Mouse (Mus musculus) hindbrain, postnatal 0 days (tissue): Measurements from ENCODE around the gene Ptpn14. TPM values are rescaled to one million over a fixed set of nuclear protein-coding genes. Genes with fewer than 3 reads are reported as not detected.

Source experiments
- ATAC-seq: fragments of 200-750 bp; cut with Nextera tagmentation; 2 replicates; pipeline ENCODE4 v1.8.0; 2017; ENCODE audit warnings: mild to moderate bottlenecking, moderate TSS enrichment, moderate library complexity
- DNase-seq: peaks from one replicate; pipeline ENCODE4 v3.0.0-alpha.2; 2015; ENCODE audit warnings: low spot score
- H3K27ac ChIP-seq: fragments of 300-500 bp; sonication (generic); 2 replicates; pipeline ENCODE4 v1.5.1; 2014; ENCODE audit warnings: mild to moderate bottlenecking
- H3K27me3 ChIP-seq: fragments of 300-500 bp; sonication (generic); 2 replicates; pipeline ENCODE4 v1.6.1; 2014; ENCODE audit warnings: low read length, mixed read lengths; ENCODE audit not compliant: insufficient read depth
- H3K36me3 ChIP-seq: fragments of 300-500 bp; sonication (generic); 2 replicates; pipeline ENCODE4 v1.6.1; 2014; ENCODE audit warnings: low read length, mixed read lengths; ENCODE audit not compliant: insufficient read depth
- H3K4me1 ChIP-seq: fragments of 300-500 bp; sonication (generic); 2 replicates; pipeline ENCODE4 v1.6.1; 2014; ENCODE audit warnings: antibody characterized with exemption, low read length, mixed read lengths; ENCODE audit not compliant: insufficient read depth
- H3K4me2 ChIP-seq: fragments of 300-500 bp; sonication (generic); 2 replicates; pipeline ENCODE4 v1.6.1; 2014; ENCODE audit warnings: low read depth, mild to moderate bottlenecking, low read length, moderate library complexity, mixed read lengths
- H3K4me3 ChIP-seq: fragments of 300-500 bp; sonication (generic); 2 replicates; pipeline ENCODE4 v1.5.1; 2014; ENCODE audit warnings: low read length
- H3K9ac ChIP-seq: fragments of 300-500 bp; sonication (generic); replicated peaks from 2 replicates; pipeline ENCODE4 v1.6.1; 2014; ENCODE audit warnings: mild to moderate bottlenecking, low read length, moderate library complexity, mixed read lengths
- H3K9me3 ChIP-seq: fragments of 300-500 bp; sonication (generic); 2 replicates; pipeline ENCODE4 v1.6.1; 2016; ENCODE audit warnings: low read length, mixed read lengths
- CTCF ChIP-seq: IDR thresholded peaks from 2 replicates; pipeline ENCODE4 v1.5.1; 2016; ENCODE audit warnings: antibody characterized with exemption, control low read depth, low read depth
- WGBS: fragments of 180-500 bp; shearing (Covaris S2); extraction: QIAGEN DNeasy Blood & Tissue Kit; methylation state at CpG from one replicate; pipeline ENCODE4 v1.1.7; 2014; 5-methylcytosine and 5-hydroxymethylcytosine counted together
- polyA plus RNA-seq: library from polyadenylated mRNA; unstranded; fragments of >200 nt; fragmentation: Nextera tagmentation; extraction: Ambion mirVana; gene quantifications from 2 replicates; pipeline ENCODE4 v1.2.1, GENCODE M21; 2015
- total RNA-seq: library from RNA; depleted of rRNA; stranded (reverse); fragments of >200 nt; gene quantifications from 2 replicates; pipeline ENCODE4 v1.2.3, GENCODE M21; 2014

Ptpn14 gene
- total and polyA plus RNA-seq, 2 experiments from 2014 or later: 1.4 to 8.2 TPM

- no peaks in the 10 kb centered on the region for H3K9me3 ChIP-seq
- H3K4me1 ChIP-seq: no peaks in the 10 kb centered on the region; the same call in 1 of the 2 replicates
- H3K4me2 ChIP-seq: peak overlapping the region; percentile 97
- H3K36me3 ChIP-seq: no peaks in the 10 kb centered on the region
- WGBS: 14% methylated on average over 17 of the region's 17 CpGs
- no peak overlapping the region for H3K27ac ChIP-seq
- H3K9ac ChIP-seq: peak overlapping the region; percentile 51; the same call in 1 of the 2 replicates
- H3K4me3 ChIP-seq: peak overlapping the region; percentile 61
- peaks cover 9% of the 10 kb centered on the region; the same call in 1 of the 2 replicates for H3K27me3 ChIP-seq
- DNase-seq (no peak), ATAC-seq (no peak)
- TF ChIP-seq CTCF: no peak
These were observed 1.2 kb downstream of the Ptpn14 start for GRCm38 (mm10) chr1:189729141-189729815.

GRCm38 (mm10) chr1:189731697-189732096 lies 3.6 kb downstream of the Ptpn14 start:
- no peak overlapping the region for H3K4me3 ChIP-seq
- peak; percentile 62; the same call in 1 of the 2 replicates for ATAC-seq
- 61% methylated on average over 10 of the region's 10 CpGs for WGBS

GRCm38 (mm10) chr1:189732156-189732555 lies 4.1 kb downstream of the Ptpn14 start:
- H3K4me1 ChIP-seq: no peaks in the 10 kb centered on the region; the same call in 1 of the 2 replicates
- H3K4me2 ChIP-seq: no peak overlapping the region
- H3K4me3 ChIP-seq: no peak overlapping the region
- ATAC-seq (no peak), DNase-seq (no peak)
- H3K27me3 ChIP-seq: peaks cover 6% of the 10 kb centered on the region; the same call in 1 of the 2 replicates
- no peak overlapping the region for H3K27ac ChIP-seq
- WGBS: 73% methylated on average over 8 of the region's 8 CpGs
- H3K36me3 ChIP-seq: no peaks in the 10 kb centered on the region
- H3K9ac ChIP-seq: no peak overlapping the region
- TF ChIP-seq CTCF: no peak
- no peaks in the 10 kb centered on the region for H3K9me3 ChIP-seq

More at GRCm38 (mm10) chr1:189731697-189732096, 3.6 kb downstream of the Ptpn14 start:
- no peak for DNase-seq
- Histone ChIP-seq H3K9ac (no peak overlapping the region), H3K27me3 (peaks cover 6% of the 10 kb centered on the region; the same call in 1 of the 2 replicates), H3K4me1 (no peaks in the 10 kb centered on the region; the same call in 1 of the 2 replicates), H3K27ac (no peak overlapping the region), H3K9me3 (no peaks in the 10 kb centered on the region), H3K4me2 (no peak overlapping the region), H3K36me3 (no peaks in the 10 kb centered on the region)
- no peak for TF ChIP-seq CTCF

- Histone ChIP-seq H3K4me3 (no peak overlapping the region), H3K36me3 (no peaks in the 10 kb centered on the region), H3K27me3 (no peaks in the 10 kb centered on the region), H3K4me2 (no peak overlapping the region), H3K4me1 (no peaks in the 10 kb centered on the region), H3K9me3 (no peaks in the 10 kb centered on the region), H3K27ac (no peak overlapping the region), H3K9ac (no peak overlapping the region)
- DNase-seq: no peak
- 92% methylated on average over 7 of the region's 7 CpGs for WGBS
- no peak for TF ChIP-seq CTCF
- no peak for ATAC-seq
These were observed 12.0 kb downstream of the Ptpn14 start for GRCm38 (mm10) chr1:189740075-189740474.

GRCm38 (mm10) chr1:189742041-189742440 lies 14.0 kb downstream of the Ptpn14 start:
- H3K4me3 ChIP-seq: no peak overlapping the region
- H3K4me1 ChIP-seq: no peaks in the 10 kb centered on the region
- no peak overlapping the region for H3K27ac ChIP-seq
- 86% methylated on average over 5 of the region's 5 CpGs for WGBS
- H3K4me2 ChIP-seq: no peak overlapping the region
- no peaks in the 10 kb centered on the region for H3K36me3 ChIP-seq
- no peak overlapping the region for H3K9ac ChIP-seq
- no peak for TF ChIP-seq CTCF
- ATAC-seq (no peak), DNase-seq (no peak)
- H3K27me3 ChIP-seq: no peaks in the 10 kb centered on the region
- no peaks in the 10 kb centered on the region for H3K9me3 ChIP-seq

GRCm38 (mm10) chr1:189743136-189743535 lies 15.1 kb downstream of the Ptpn14 start:
- WGBS: 74% methylated on average over 5 of the region's 5 CpGs

More at GRCm38 (mm10) chr1:189743136-189743535, 15.1 kb downstream of the Ptpn14 start:
- H3K4me1 ChIP-seq: no peaks in the 10 kb centered on the region
- no peaks in the 10 kb centered on the region for H3K36me3 ChIP-seq
- H3K4me3 ChIP-seq: no peak overlapping the region
- no peak overlapping the region for H3K27ac ChIP-seq
- TF ChIP-seq CTCF: no peak
- no peak for DNase-seq
- H3K4me2 ChIP-seq: no peak overlapping the region
- no peaks in the 10 kb centered on the region for H3K9me3 ChIP-seq
- H3K27me3 ChIP-seq: no peaks in the 10 kb centered on the region
- H3K9ac ChIP-seq: no peak overlapping the region
- 0 out of 2 replicates have a peak, but pooled peaks have one; percentile 24 for ATAC-seq
